Mouse (Mus musculus): Measurements from ENCODE around the gene Oas1f. TPM values are rescaled to one million over a fixed set of nuclear protein-coding genes. Genes with fewer than 3 reads are reported as not detected.

Gene Oas1f
- total RNA-seq, 2 experiments from 2014 or later = not detected

Small RNA genes lying within 50 kb of the gene (microRNA-seq; reads per million reads assigned to microRNA genes)
- gene Gm22907 = 0 reads per million in 2 experiments

Other genes starting within 250 kb of the Oas1f start
- gene Rita1, start 234.8 kb upstream of the Oas1f start, total RNA-seq (2021) = 10 to 100 TPM; 28.7 to 31.0 TPM
- 10 to 100 TPM; 34.0 to 41.6 TPM for gene Ddx54, start 234.6 kb upstream of the Oas1f start, total RNA-seq (2021)
- not detected for gene Cfap73, start 213.1 kb upstream of the Oas1f start, total RNA-seq (2021)
- 10 to 100 TPM; 70.5 to 83.0 TPM for gene Rasal1, start 198.6 kb upstream of the Oas1f start, total RNA-seq (2021)
- 10 to 100 TPM; 73.1 to 78.8 TPM for gene Dtx1, start 135.4 kb upstream of the Oas1f start, total RNA-seq (2021)
- under 1 TPM in 1 of 2 experiments, not detected in 1; 0.26 TPM for gene Oas2, start 97.5 kb upstream of the Oas1f start, total RNA-seq (2021)
- gene Oas3, start 69.7 kb upstream of the Oas1f start, total RNA-seq (2021) = not detected
- gene Oas1e, start 51.8 kb upstream of the Oas1f start, total RNA-seq (2021) = not detected
- gene Oas1c, start 34.9 kb upstream of the Oas1f start, total RNA-seq (2021) = under 1 TPM; 0.56 to 0.80 TPM
- not detected for gene Oas1h, start 14.1 kb downstream of the Oas1f start, total RNA-seq (2021)
- not detected for gene Oas1g, start 40.2 kb downstream of the Oas1f start, total RNA-seq (2021)
- under 1 TPM; 0.19 to 0.23 TPM for gene Oas1a, start 60.2 kb downstream of the Oas1f start, total RNA-seq (2021)
- not detected for gene Oas1d, start 67.2 kb downstream of the Oas1f start, total RNA-seq (2021)
- 100 to 1,000 TPM; 309 to 328 TPM for gene Rph3a, start 162.7 kb downstream of the Oas1f start, total RNA-seq (2021)

All from left cerebral cortex, adult 18-20 months (tissue).